Mouse (Mus musculus) embryonic fibroblast, embryonic 13.5 days (primary cell): Measurements from ENCODE around the gene Dnmt3a.

Experiments
- CTCF ChIP-seq: IDR thresholded peaks from 2 replicates; pipeline ENCODE4 v1.5.1; 2011; ENCODE audit warnings: mild to moderate bottlenecking, control low read depth, low read length, moderate library complexity, borderline replicate concordance; ENCODE audit not compliant: insufficient read depth
- POLR2A ChIP-seq: IDR thresholded peaks from 2 replicates; pipeline ENCODE4 v1.6.1; 2011; ENCODE audit warnings: low read depth, mild to moderate bottlenecking, control low read depth, low read length, moderate library complexity

DNA sequence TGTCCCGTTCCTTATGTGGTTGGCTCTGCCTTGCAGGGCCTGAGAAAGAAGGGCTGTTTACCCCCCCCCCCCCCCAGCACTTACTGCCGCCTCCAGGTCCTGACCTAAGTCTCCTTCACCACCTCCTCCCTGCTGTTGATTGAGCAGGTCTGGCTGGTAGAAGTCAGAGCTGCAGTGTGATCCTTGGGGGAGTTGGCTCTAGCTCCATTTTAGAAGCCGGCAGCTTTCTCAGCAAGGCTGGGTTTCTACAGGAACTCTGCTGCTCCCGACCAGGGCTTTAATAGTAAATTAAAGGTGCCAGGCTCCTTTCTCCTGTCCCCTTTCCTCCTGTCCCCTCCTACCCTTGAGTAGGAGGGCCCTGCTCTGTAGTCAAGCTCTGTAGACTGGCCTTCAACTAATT lies 4.6 kb downstream of the Dnmt3a start:
- TF ChIP-seq POLR2A (no peak), CTCF (no peak)
